Mouse (Mus musculus) c-Kit-negative CD71-positive TER-119-positive erythroid progenitor cells, embryonic 14.5 days (primary cell): ENCODE measurements at regions not wholly inside any gene's neighbourhood (a gene's known extent, or its start where the extent isn't known, plus 50 kb on each side); places are given as distances from the start of the nearest gene placed in this dataset.
"Not testable (repeated sequence)": the region's sequence is repeated elsewhere in the genome, so short reads cannot be mapped to it uniquely, and the experiment has no call there.

Experiments
- DNase-seq: peaks from one replicate; pipeline ENCODE4 v3.0.0-alpha.2; 2013; ENCODE audit warnings: low read depth, low spot score

DNA sequence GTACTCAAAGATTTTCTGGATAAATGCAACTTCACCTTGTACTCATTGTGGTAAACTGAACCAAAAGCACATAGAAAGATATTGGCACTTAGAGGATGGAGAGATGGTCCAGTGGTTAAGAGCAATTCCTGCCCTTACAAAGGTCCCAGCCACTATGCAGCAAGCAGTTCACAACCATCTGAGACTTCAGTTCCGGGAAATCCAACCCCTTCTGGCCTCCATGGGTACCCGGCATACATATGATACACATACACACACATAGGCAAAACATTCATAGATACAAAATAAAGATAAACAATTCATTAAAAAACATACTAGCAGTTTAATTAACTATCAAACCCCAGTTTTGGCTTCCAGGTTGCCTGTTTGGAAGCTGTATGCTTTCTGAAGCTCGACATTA is 189.5 kb upstream of the Tmem45b start:
- no peak for DNase-seq

DNA sequence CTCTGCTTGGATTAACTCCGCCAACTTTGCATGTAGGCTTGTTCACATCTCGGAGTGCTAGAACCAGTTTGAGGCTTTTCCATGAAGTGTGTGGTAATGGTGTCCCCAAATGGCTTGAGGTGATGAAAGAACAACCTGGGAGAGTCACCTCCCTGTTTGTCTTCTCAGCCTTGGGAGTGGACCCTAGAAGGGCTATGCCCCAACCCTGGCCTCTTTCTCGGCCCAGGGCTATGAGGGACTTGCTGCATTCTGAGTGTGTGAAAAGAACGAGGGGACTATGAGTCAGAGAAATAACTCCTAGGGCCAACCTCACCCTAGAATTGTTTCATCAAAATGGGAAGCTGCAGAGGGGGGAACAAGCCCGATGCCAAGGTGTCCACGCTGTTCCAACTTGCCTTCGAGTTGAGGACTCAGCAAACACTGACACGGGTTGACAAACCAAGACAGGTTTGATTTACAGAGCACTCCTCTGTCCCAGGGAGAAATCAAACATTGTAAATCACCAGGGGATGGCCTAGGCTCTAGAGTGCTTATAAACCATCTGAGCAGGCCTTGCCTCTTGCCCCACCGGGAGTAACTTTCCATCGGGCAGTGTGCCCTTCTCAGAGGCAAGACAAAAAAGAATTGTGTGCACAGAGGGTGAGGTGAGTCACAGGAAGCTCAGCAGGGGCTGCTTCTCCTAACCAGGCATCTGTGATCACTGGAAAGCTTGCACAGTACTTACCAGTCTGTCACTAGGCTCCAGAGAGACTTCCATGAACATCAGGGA is 186.3 kb upstream of the Tmem45b start:
- no peak for DNase-seq

DNA sequence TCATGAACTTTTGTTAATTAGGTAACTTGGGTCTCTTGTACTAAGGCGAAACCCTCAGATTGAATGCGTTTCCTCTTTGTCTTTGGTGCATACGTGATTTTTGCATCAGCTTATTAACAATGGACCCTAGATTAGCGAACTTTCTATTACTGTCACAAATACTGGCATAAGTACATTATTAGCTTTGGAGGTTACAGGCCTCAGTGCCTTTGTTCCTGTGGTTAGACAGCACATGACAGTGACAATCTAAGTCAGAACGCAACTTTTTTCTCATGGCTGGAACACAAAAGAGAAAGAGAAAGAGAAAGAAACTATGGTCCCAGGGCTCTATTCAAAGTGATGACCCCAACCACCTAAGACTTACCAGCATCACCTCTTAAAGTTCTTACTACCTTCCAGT is 184.8 kb upstream of the Tmem45b start:
- no peak for DNase-seq

DNA sequence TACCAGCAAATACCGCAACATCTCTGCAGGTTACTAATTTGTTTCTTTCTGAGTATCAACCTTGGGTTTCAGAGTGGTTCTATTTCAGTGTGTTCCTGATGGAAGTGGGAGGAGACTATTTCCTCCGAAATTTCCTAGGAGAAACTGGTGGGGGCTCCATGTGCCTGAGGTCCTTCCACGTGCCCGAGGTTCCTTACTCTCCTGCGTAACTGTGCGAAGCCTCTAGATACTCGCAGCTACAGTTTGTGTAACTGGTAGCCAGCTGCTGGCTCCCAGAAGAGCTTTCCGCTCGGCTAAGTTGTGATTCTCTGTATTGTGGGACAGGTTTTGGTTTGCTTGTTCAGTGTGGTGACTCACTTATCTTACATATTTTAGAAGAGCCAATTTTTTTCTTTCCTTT is 184.3 kb upstream of the Tmem45b start:
- DNase-seq: no peak

DNA sequence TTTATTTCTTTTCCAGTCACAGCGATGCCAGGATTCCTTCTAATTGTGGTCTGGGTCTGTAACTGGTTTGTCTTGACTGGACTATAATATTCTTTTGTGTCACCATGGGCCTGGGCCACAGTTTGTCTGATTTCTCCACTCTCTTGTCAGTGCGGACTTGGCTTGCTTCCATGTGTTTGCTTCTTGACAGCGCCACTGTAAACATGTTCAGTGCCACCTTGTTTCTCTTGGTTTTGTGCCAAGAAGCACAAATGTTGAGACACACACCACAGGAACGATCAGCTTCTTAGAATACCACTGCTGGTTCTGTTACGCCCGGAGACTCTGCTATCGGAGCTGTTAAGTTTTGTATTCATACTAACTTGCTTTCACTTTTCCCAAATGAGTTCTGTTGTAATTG is 180.9 kb upstream of the Tmem45b start:
- no peak for DNase-seq

DNA sequence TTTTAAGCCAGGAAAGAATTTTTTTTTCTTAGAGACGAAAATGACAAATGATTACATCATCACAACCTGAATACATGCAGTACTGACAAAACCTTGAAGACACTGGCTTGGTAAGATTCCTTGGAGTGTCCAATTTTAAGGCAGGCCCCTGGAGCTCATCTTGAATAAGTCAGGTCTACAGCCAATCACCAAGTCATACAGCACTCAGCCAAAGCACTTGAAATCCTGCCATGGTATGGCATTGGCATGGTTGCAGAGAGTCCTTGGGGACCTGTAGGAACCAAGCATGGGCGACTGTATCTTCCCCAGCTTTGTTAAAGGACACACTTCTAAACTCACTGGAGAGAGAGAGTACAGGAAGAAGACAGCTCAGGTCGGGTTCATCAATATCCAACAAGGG is 179.8 kb upstream of the Tmem45b start:
- DNase-seq: no peak

DNA sequence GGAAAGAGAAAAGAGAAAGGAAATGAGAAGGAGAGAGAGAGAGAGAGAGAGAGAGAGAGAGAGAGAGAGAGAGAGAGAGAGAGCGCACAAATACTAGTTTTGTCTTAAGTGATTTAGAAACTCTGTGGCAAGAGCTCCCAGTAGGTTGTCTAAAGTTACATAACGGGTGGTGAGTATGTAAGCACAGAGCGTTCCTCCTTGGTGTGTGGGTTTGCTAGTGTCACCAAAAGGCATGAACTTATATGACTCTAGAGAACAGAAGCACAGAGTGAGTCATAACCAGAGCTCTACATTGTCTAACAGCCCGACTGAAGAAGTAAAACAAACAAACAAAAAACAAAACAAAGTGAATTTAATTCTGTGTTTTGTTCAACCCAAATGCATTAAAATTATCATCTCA is 177.9 kb upstream of the Tmem45b start:
- DNase-seq: no peak

DNA sequence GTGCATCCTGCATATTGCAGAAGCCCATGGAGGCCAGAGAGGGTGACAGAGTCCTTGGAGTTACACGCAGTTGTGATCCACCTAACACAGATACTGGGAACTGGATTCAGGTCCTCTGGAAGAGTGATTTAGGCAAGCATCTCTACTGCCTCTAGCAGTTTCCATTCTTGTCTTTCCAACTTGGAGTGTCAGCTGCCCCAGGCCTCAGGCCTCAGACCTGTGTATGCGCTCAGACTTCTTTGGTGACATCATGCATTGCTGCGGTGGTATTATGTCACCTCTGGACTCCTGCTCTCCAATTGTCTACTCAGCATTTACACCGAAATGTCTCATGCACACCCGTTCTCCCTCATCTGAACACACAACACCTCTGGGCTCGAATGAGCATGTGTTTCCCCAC is 164.0 kb upstream of the Tmem45b start:
- DNase-seq: no peak

DNA sequence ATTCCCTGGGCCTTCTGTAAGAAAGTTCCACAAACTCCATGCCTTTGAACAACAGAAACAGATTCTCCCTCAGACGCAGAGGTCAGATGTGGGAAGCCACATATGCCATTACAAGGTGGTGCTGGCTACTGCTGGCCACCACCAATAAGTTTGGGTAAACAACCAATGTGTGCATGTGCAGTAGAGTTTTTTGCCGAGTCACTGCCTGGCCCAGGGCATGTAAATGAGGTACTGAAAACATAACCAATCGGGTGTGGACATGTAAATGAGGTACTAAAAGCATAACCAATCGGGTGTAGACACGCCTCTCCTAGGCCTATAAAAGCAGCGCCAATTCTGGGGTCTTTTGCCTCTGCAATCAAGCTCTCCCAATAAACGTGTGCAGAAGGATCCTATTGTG is 157.3 kb upstream of the Tmem45b start:
- not testable (repeated sequence) for DNase-seq

DNA sequence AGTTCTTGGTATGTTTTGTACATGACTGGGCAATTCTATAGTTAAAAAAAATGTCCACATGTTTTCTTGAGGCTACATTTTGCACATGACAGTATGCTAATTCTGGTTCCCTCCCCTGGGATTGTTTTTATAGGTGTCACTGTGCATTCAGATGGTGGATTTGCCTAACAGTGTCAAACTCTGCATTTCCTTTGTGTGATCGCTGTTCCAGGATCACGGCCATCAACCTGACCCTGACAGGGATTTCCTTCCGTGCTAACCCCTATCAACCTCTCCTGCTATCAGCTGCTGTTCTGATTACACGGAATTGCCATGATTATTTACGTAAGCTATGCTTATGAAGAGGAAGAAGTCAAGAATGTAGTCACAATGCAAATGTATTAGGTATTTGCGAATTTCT is 155.1 kb upstream of the Tmem45b start:
- DNase-seq: no peak

DNA sequence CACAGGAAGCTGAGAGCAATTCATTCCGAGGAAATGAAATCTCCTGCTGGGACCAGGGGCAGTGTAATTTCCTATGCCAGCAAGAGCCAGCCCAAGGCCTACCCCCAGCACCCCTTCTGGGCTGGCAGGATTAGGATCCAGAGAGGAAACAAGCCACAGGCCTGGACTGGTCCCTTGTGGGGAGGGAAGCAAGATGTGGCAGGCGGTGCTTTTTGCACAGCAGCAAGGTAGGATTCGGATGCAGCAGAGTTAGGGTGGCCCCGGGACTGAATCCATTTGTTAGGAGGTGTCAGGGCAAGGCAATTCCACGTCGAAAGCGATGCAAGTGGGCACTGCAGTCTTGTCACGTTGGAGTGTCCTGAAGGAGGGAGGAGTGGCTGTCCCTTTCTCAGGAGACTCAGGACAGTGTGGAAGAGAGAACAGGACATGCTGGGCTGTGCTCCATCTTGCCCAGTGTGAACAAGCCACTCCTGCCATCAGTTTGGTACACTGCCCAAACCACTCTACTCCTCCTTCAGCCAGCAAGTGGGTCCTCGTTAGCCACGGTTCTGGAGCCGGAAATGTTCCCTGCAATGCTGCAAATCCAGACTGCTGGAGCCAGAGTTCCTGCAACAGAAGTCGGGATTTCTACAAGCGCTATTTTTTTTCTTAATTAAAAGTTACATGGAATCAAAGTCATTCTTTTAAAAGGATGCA is 150.1 kb upstream of the Tmem45b start:
- no peak for DNase-seq

DNA sequence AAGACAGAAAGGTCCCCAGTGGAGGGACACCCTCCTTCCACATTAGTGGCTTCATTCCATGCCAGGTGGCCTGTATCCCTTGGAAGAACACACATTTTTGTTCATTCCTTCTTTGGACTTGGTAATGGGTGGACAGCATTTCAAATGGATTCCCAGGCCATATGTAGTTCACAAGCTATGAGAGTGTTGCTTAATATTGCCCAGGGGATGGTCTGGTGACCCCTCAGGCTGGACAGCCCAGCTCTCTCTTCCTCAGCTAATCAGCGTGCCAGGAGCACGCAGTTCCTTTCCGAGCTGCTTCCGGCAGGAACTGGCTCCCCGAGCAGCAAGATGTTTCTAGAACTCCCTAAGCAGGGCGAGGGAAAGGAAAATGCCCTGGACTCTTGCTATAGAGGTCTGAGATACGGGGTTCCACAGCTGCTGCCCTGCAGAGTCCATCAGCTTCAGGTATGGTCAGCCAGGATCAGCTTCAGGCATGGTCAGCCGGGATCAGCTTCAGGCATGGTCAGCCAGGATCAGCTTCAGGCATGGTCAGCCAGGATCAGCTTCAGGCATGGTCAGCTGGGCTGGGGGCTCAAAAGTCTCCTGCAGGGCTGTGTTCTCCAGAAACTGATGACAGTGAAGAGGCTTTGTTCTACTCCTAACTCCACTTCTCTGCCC is 146.9 kb upstream of the Tmem45b start:
- DNase-seq: no peak

DNA sequence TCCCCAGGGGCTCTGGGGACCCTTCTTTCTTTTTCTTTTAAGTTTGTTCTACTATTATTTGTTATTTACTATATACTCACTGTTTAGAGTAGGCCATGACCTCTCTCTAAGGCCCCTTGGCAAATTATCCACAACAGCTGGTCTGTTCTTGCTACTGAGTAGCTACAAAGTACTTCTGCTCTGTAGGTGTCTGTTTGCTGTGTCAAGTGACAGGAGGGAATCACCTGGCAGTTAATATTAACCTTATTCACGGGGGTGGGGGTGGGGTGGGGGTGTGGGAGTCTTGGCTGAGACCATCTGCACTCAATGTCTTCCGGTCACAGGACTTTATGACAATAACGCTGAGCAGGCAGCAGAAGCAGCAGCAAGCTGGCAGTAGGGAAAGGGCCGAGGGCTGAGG is 146.4 kb upstream of the Tmem45b start:
- DNase-seq: no peak

DNA sequence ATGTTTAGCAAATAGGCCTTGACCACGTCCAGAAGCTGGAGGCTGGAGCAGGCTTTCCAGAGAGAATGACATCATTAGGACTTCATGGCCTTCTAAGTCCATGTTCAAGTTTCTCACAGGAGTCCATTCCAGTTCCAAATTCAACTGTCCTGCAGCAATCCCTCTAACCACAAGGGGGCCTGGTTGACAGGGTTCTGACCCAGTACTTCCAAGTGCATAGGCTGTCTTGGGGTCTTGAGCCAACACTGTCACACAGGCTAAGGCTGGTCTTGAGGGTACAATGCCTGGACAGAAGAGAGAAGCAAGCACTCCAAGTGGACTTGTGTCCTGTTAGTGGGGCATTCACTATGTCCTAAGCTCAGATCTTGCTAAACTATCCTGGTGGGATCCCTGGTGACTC is 145.9 kb upstream of the Tmem45b start:
- no peak for DNase-seq

DNA sequence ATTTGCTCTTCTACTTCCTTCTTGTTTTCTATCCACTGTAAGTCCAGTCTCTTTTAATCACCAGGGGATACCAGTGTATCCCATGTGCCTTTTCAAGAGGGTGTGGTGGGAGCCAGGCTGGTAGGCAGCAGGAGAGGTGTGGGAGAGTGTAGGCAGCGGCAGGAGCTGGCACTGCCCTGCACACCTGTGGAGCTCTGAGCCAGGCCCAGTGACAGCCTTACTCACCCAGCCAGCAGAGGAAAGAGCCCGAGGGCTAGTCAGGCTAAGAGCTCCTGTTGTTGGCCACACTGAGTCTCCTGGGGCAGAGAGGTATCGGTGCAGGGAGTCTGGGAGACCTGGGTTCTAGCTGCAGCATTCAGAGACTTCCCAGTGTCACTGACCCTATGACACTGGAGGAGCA is 145.5 kb upstream of the Tmem45b start:
- no peak for DNase-seq

DNA sequence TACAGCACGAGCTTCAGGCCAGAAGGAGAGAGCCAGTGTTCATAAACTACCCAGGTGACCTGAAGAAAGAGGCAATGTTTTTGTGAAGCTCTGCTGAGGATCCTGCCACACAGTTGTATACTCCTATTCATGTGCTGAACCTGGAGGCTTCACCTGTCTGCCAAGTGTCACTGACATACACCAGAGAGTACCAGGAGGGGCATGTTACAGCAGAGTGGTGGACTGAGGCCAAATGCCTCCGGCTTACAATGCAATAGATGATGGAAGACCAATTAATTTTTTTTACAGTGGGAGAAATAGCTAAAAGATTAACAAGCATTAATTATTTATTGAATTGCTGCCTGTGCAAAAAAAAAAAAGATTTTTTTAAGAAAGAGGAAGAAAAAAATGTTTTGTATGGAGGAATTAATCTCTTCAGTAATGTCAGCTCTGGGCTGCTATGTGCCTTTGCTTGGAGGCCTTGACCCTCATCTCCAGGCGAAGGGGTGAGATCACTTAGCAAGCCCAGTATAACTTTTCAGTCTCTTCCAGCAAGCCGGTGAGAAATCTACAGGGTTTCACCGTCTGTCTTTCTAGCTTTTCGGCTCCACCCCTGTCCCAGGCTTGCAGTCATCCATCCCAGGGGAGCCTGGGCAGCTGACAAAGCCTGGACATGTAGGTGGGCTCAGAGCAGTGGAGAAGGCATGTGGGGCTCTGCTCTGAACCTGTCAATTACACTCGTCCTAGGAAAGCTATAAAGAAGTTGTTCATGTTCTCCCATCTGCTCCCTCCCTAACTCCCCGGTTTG is 144.0 kb upstream of the Tmem45b start:
- no peak for DNase-seq

DNA sequence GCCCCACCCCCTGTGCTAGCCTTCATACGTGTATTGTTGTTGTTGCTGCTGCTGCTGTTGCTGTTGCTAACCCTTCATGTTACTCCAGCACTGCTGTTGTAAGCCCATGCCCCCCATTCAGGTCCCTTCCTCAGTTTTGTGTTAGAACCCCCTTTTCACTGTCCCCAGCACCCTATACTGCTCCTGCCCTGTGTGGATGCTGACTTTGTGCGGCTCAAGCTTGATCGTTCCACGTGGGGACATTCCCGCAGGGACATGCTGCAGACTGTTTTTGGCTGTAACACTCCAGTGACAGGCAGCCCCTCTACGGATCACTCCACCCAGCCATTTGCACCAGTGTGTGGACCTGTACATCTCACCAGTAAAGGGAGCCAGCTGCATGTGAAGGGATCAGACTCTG is 142.7 kb upstream of the Tmem45b start:
- no peak for DNase-seq

DNA sequence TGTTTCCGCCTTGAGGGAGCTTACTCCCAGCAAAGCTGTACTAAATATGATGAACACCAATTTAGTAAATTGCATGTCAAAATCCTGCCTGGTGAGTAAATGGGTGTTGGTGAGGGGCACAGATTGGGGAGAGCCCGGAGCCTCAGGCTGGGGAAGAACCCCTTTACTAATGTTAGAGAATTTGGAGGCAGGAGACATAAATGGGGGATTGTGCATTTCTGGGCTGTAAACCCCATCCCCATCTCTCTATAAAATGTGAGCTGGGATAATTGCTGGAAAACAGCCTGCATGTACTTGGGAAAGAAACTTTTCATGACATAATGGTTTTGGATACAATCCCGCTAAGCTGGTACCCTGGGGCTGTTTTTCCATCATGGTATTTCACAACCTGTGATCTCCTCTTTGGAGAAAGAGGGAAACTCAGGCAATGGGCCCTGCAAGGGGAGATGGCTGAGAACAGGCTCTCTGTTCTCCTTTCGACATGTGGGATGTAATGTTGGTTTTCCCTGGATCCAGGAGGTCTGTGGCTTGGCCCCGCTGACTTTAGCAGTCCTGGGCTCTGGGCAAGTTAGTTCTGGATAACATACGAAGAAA is 140.3 kb upstream of the Tmem45b start:
- DNase-seq: no peak

DNA sequence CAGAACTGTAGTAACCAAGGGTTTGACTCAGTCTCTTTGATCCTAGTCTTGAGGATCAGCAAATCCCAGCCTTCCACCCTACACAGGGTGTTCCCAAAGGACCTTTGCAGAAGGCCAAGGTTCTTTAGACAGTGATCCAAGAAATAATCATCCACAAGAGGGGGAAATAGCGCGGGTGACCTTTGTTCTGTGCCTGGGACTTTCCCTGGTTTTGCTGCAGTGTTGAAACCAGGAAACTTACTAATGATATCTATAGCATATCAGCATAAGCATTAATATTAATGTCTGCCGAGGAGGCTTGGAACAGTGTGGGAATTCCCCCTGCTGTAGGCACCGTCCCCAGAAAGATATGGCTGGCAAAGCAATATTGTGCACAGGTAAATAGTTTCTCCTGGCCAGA is 138.4 kb upstream of the Tmem45b start:
- no peak for DNase-seq

DNA sequence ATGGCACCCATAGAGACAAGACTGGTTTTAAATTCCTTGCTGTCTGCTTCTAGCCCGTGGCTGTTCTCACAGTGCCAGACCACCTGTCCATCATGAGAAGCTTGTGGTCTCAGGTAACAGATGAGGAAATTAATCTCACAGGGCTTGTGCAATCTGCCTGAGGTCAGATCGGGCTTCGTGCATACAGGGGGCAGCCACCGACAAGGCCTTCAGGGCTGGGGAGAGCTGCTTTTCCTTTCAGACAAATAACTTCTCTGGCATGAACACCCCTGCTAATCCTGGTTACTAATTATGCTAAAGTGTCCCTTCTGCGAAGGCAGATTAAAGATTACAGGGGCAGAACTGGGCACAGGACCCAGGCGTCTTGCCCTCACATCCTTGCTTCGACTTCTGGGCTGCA is 130.8 kb upstream of the Tmem45b start:
- DNase-seq: no peak

DNA sequence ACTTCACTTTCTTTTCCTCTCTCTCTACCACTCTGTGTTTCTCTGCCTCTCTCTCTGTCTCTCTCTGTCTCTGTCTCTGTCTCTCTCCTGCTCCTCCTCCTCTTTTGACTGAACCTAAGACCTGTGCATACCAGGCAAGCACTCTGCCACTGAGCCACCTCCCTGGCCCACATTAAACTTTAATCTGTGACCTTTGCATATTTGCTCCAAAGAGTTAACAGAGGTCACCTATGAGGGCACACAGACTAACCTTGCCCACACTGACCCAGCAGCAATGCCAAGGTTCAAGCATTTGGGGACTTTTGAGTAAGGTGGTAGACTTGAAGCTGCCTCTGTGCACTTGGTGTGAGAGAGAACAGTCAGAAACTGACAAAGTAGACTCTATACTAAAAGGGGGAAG is 123.4 kb upstream of the Tmem45b start:
- no peak for DNase-seq

DNA sequence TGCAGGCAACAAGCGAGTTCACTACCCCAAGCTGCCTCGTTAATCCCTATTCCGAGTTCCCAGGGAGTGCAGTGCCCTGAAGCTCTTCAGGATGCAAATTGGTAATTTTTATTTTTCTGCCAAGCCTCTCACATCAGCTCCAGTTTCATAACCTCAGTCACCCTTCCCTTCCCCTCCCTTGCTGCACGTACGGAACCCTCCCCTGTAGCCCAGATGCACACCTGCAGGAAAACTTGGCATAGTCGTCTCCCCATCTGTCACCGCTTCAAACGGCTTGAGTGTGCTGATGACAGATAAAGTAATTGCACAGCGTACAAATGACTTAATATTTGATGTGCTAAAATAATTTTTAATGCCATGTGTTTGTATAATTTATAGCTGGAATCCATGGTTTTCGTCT is 119.7 kb upstream of the Tmem45b start:
- no peak for DNase-seq
